Mouse (Mus musculus): ENCODE measurements at regions not wholly inside any gene's neighbourhood (a gene's known extent, or its start where the extent isn't known, plus 50 kb on each side); places are given as distances from the start of the nearest gene placed in this dataset.

- DNase-seq: peak; percentile 66 to 77
Observed at GRCm38 (mm10) chrX:68313486-68313885, 364.9 kb upstream of the Fmr1 start.
